Mouse (Mus musculus) kidney, adult 9 months (tissue): ENCODE measurements at regions not wholly inside any gene's neighbourhood (a gene's known extent, or its start where the extent isn't known, plus 50 kb on each side); places are given as distances from the start of the nearest gene placed in this dataset.

ENCODE experiments used
- DNase-seq: peaks from one replicate; pipeline ENCODE4 v3.0.0; 2022

DNA sequence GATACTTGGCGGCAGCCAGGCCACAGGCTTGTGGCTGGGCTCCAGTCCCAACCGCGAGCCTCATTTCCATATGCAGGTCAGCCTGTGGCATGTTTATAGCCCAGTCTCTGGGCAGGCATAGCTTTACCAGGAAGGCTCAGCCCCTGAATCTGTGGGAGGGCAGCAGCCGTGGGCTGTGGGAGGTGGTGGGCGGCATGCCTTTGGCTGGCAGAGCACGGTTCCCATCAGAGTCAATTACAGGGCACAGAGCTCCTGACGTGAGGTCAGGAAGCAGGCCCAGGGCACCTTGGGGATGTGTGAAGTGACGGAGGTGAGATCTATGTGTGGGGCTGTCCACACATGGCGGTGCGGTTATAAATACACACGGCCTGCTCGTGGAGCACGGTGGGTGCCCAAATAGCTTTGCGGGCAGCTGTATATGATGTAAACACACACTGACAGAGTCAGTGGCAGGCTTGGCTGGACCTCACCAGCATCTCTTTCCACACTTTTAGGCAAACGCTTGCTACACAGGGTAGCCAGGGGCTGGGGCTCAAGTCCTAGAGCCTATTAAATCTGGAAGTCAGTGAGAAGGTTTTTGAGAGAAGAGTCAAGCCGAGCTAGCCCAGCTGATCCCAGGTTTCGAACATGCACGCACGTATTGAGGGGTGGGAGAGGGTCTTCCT lies 71.8 kb downstream of the Gm525 start:
- no peak for DNase-seq

GRCm38 (mm10) chr11:89142527-89143154 lies 69.0 kb downstream of the Gm525 start:
- DNase-seq, result no peak
